In the genomic region with DNA sequence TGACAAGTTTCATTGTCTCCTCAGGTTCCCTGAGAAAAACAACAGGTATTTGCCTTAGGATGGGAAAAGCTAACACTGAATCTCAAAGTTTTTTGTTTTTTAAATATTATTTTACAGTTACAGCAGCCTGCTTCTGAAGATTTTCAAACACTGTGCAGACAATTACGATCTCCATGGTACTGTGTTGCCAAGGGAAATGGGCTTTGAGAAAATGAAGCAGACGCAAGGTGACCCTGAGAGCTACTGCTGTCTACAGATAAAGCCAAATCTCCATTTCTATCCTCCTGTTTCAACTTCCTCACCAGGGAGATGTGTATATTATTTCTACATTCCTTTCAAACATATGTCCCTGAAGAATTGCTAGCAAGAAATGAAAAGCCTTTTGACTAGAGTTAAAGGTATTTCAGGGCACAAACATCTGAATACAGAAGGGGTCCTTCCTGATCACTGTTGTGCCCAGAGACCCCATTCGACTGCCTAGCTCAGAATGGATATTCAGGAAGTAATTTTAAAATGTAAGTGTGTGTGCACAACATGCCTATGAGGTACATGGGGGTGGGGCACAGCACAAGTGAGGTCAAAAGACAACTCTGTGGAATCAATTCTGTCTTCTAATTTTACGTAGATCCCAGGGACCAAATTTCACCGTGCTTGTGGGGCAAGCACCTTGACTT, we compare ENCODE assay signal across 25 mouse cellular contexts.
DNase-seq lines count a peak whose midpoint lies in the region; ATAC-seq lines count a peak whose summit lies in the region.
"Had no signal": no experiment of that assay in that cellular context is flagged by ENCODE, and none has a peak within 500 bp of the region (broad histone marks: within the 10 kb centered on the region; RNA-seq: fewer than 3 reads in every experiment).

No protein-coding gene starts in this region.

- WGBS in hindbrain, embryonic 16.5 days = 79% methylated on average over 5 of the region's 5 CpGs
- WGBS in hindbrain, embryonic 11.5 days = 85% methylated on average over 5 of the region's 5 CpGs
- 73% methylated on average over 5 of the region's 5 CpGs for WGBS in midbrain, embryonic 14.5 days
- 88% methylated on average over 5 of the region's 5 CpGs for WGBS in midbrain, embryonic 10.5 days
- 65% methylated on average over 5 of the region's 5 CpGs for WGBS in midbrain, embryonic 15.5 days

- no peaks in the 10 kb centered on the region for H3K27me3 ChIP-seq in hindbrain, embryonic 16.5 days (replicated peaks; ENCODE audit: control insufficient read depth, insufficient read depth, low read length)
- H3K27me3 ChIP-seq in hindbrain, embryonic 11.5 days (ENCODE audit: control insufficient read depth, insufficient read depth, low read length) = no peaks in the 10 kb centered on the region
- H3K27me3 ChIP-seq in midbrain, embryonic 14.5 days (ENCODE audit: control insufficient read depth, insufficient read depth, low read length) = no peaks in the 10 kb centered on the region
- H3K27me3 ChIP-seq in midbrain, embryonic 10.5 days (ENCODE audit: low read depth, poor library complexity, severe bottlenecking) = no peaks in the 10 kb centered on the region
- H3K27me3 ChIP-seq in midbrain, embryonic 15.5 days (replicated peaks) = no peaks in the 10 kb centered on the region
- H3K27me3 ChIP-seq: CH12.LX; heart, embryonic 13.5 days; hindbrain, embryonic 12.5 days; Patski had no signal

- no peak for DNase-seq in hindbrain, embryonic 11.5 days (ENCODE audit: low spot score)
- peak; percentile 9 for DNase-seq in midbrain, embryonic 14.5 days
- DNase-seq in midbrain, embryonic 10.5 days (ENCODE audit: low spot score) = no peak
- no peak for DNase-seq in thymus, postnatal 25 days
- DNase-seq in layer of hippocampus, postnatal 36 days = no peak
- DNase-seq: adrenal gland, postnatal 10 days; adrenal gland, postnatal 36 days; B cell, adult 2 months; cerebellum, adult 18-20 months; cerebellum, adult 9-10 months; cerebellum, postnatal 14 days; gastrocnemius, postnatal 10 days; gastrocnemius, postnatal 36 days; heart, adult 2 months; heart, postnatal 14 days; heart, postnatal 4 days had no signal

- no peak overlapping the region for H3K27ac ChIP-seq in hindbrain, embryonic 16.5 days (ENCODE audit: low read depth, low read length)
- H3K27ac ChIP-seq in hindbrain, embryonic 11.5 days (ENCODE audit: low read depth, low read length) = no peak overlapping the region
- no peak overlapping the region for H3K27ac ChIP-seq in midbrain, embryonic 14.5 days (replicated peaks; ENCODE audit: low read depth, low read length)
- no peak overlapping the region for H3K27ac ChIP-seq in midbrain, embryonic 10.5 days (replicated peaks)
- no peak overlapping the region for H3K27ac ChIP-seq in midbrain, embryonic 15.5 days
- H3K27ac ChIP-seq: heart, adult 2 months; heart, embryonic 10.5 days; heart, embryonic 13.5 days; hindbrain, embryonic 12.5 days had no signal

- H3K9ac ChIP-seq in hindbrain, embryonic 16.5 days (ENCODE audit: low read depth, low read length) = no peak overlapping the region
- no peak overlapping the region for H3K9ac ChIP-seq in hindbrain, embryonic 11.5 days (ENCODE audit: low read depth, low read length)
- no peak overlapping the region for H3K9ac ChIP-seq in midbrain, embryonic 14.5 days (replicated peaks; ENCODE audit: low read length)
- H3K9ac ChIP-seq in midbrain, embryonic 15.5 days = no peak overlapping the region
- H3K9ac ChIP-seq: heart, embryonic 13.5 days; hindbrain, embryonic 12.5 days had no signal

- 0 out of 2 replicates have a peak, but pooled peaks have one; percentile 30 for ATAC-seq in hindbrain, embryonic 16.5 days
- no peak for ATAC-seq in hindbrain, embryonic 11.5 days (ENCODE audit: low FRiP score)
- no peak for ATAC-seq in midbrain, embryonic 14.5 days (ENCODE audit: low FRiP score, low TSS enrichment)
- ATAC-seq in midbrain, embryonic 15.5 days (replicated peaks) = peak; percentile 80; the same call in 1 of the 2 replicates
- ATAC-seq: forebrain, embryonic 14.5 days; Patski had no signal

- no peaks in the 10 kb centered on the region for H3K9me3 ChIP-seq in hindbrain, embryonic 16.5 days (ENCODE audit: control insufficient read depth, low read length)
- no peaks in the 10 kb centered on the region for H3K9me3 ChIP-seq in hindbrain, embryonic 11.5 days (ENCODE audit: control insufficient read depth, low read length)
- H3K9me3 ChIP-seq in midbrain, embryonic 14.5 days (ENCODE audit: control insufficient read depth, low read length) = no peaks in the 10 kb centered on the region
- no peaks in the 10 kb centered on the region for H3K9me3 ChIP-seq in midbrain, embryonic 10.5 days (replicated peaks)
- no peaks in the 10 kb centered on the region for H3K9me3 ChIP-seq in midbrain, embryonic 15.5 days
- H3K9me3 ChIP-seq: G1E; heart, embryonic 10.5 days; heart, embryonic 13.5 days; hindbrain, embryonic 12.5 days had no signal

- no peaks in the 10 kb centered on the region for H3K36me3 ChIP-seq in hindbrain, embryonic 16.5 days (ENCODE audit: control insufficient read depth, insufficient read depth, low read length)
- no peaks in the 10 kb centered on the region for H3K36me3 ChIP-seq in hindbrain, embryonic 11.5 days (ENCODE audit: control insufficient read depth, insufficient read depth, low read length)
- H3K36me3 ChIP-seq in midbrain, embryonic 14.5 days (ENCODE audit: control insufficient read depth, insufficient read depth, low read length) = no peaks in the 10 kb centered on the region
- H3K36me3 ChIP-seq in midbrain, embryonic 10.5 days = no peaks in the 10 kb centered on the region
- no peaks in the 10 kb centered on the region for H3K36me3 ChIP-seq in midbrain, embryonic 15.5 days (replicated peaks)
- H3K36me3 ChIP-seq: G1E; heart, embryonic 10.5 days; heart, embryonic 13.5 days; hindbrain, embryonic 12.5 days had no signal

- H3K4me2 ChIP-seq in hindbrain, embryonic 16.5 days (ENCODE audit: low read length) = no peak overlapping the region
- H3K4me2 ChIP-seq in hindbrain, embryonic 11.5 days (replicated peaks; ENCODE audit: low read depth, low read length) = no peak overlapping the region
- no peak overlapping the region for H3K4me2 ChIP-seq in midbrain, embryonic 14.5 days (ENCODE audit: low read length)
- no peak overlapping the region for H3K4me2 ChIP-seq in midbrain, embryonic 15.5 days
- H3K4me2 ChIP-seq: heart, embryonic 13.5 days; hindbrain, embryonic 12.5 days had no signal

- no peak overlapping the region for H3K4me3 ChIP-seq in hindbrain, embryonic 16.5 days (ENCODE audit: low read length)
- H3K4me3 ChIP-seq in hindbrain, embryonic 11.5 days (ENCODE audit: low read depth, low read length) = no peak overlapping the region
- no peak overlapping the region for H3K4me3 ChIP-seq in midbrain, embryonic 14.5 days (replicated peaks; ENCODE audit: low read depth, low read length)
- H3K4me3 ChIP-seq in midbrain, embryonic 10.5 days = no peak overlapping the region
- no peak overlapping the region for H3K4me3 ChIP-seq in midbrain, embryonic 15.5 days
- H3K4me3 ChIP-seq: heart, adult 2 months; heart, embryonic 10.5 days; heart, embryonic 13.5 days; hindbrain, embryonic 12.5 days had no signal

- H3K4me1 ChIP-seq in hindbrain, embryonic 16.5 days (ENCODE audit: control insufficient read depth, insufficient read depth, low read depth, low read length) = no peaks in the 10 kb centered on the region
- H3K4me1 ChIP-seq in hindbrain, embryonic 11.5 days (replicated peaks; ENCODE audit: control insufficient read depth, insufficient read depth, low read length) = no peaks in the 10 kb centered on the region
- no peaks in the 10 kb centered on the region for H3K4me1 ChIP-seq in midbrain, embryonic 14.5 days (ENCODE audit: control insufficient read depth, insufficient read depth, low read length)
- no peaks in the 10 kb centered on the region for H3K4me1 ChIP-seq in midbrain, embryonic 10.5 days
- no peaks in the 10 kb centered on the region for H3K4me1 ChIP-seq in midbrain, embryonic 15.5 days
- H3K4me1 ChIP-seq: heart, embryonic 10.5 days; heart, embryonic 13.5 days; hindbrain, embryonic 12.5 days had no signal

Comparison
In these comparisons a context has a peak if more than half of its experiments do, and no peak if none do; other contexts are left out.
1. ATAC-seq: peak in hindbrain, embryonic 16.5 days (single experiment) and midbrain, embryonic 15.5 days (single experiment); none in hindbrain, embryonic 11.5 days (single experiment) and midbrain, embryonic 14.5 days (single experiment).